Mouse (Mus musculus): ENCODE measurements around the gene Serpinb6a. TPM values are rescaled to one million over a fixed set of nuclear protein-coding genes. Genes with fewer than 3 reads are reported as not detected.

Gene Serpinb6a
- polyA plus RNA-seq, 1 experiment from 2014 or later, result 33.7 TPM

DNA sequence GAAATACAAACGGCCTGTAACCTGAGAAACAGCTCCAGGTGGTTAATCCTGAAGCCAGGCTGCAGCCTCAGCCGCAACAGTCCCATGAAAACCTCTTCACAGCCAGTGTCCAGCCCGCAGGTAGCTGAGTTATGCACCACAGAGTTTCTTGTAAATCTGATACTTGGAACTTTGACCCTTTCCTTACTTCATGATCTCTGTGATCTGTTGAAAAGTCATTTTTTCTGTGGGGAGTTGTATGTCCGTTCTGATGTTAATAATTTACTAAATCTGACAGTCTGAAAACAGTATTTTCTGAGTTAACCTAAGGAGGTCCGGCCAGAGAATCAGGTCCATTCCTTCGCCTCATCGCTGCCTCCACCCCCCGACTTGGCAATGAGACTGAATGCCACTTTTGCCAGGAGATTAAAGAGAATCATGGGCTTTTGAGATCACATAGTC, 36.3 kb upstream of the Serpinb6a start:
- H3K27ac ChIP-seq (ENCODE audit: low read length), result no peak overlapping the region
- no peaks in the 10 kb centered on the region for H3K9me3 ChIP-seq (replicated peaks; ENCODE audit: control insufficient read depth, low read length, poor library complexity, severe bottlenecking)
- 32% methylated on average over 8 of the region's 8 CpGs for WGBS
- peaks cover 15% of the 10 kb centered on the region for H3K4me1 ChIP-seq (ENCODE audit: control insufficient read depth, insufficient read depth, low read length)
- no peaks in the 10 kb centered on the region for H3K36me3 ChIP-seq (ENCODE audit: control insufficient read depth, insufficient read depth, low read length)
- no peak for ATAC-seq
- peak overlapping the region; percentile 22; the same call in 1 of the 2 replicates for H3K9ac ChIP-seq (ENCODE audit: low read depth, low read length)
- peak overlapping the region; percentile 82 for H3K4me2 ChIP-seq (ENCODE audit: low read length)
- H3K27me3 ChIP-seq (ENCODE audit: control insufficient read depth, insufficient read depth, low read depth, low read length), result no peaks in the 10 kb centered on the region
- H3K4me3 ChIP-seq (ENCODE audit: low read depth, low read length), result peak overlapping the region; percentile 11; the same call in 1 of the 2 replicates

GRCm38 (mm10) chr13:34038056-34038432, 35.5 kb upstream of the Serpinb6a start:
- Histone ChIP-seq H3K4me2 (ENCODE audit: low read length) (peak overlapping the region; percentile 82), H3K4me1 (ENCODE audit: control insufficient read depth, insufficient read depth, low read length) (peaks cover 15% of the 10 kb centered on the region), H3K27me3 (ENCODE audit: control insufficient read depth, insufficient read depth, low read depth, low read length) (no peaks in the 10 kb centered on the region), H3K9ac (ENCODE audit: low read depth, low read length) (peak overlapping the region; percentile 91), H3K4me3 (ENCODE audit: low read depth, low read length) (peak overlapping the region; percentile 76), H3K9me3 (replicated peaks; ENCODE audit: control insufficient read depth, low read length, poor library complexity, severe bottlenecking) (no peaks in the 10 kb centered on the region), H3K27ac (ENCODE audit: low read length) (peak overlapping the region; percentile 90), H3K36me3 (ENCODE audit: control insufficient read depth, insufficient read depth, low read length) (peaks cover 4% of the 10 kb centered on the region; the same call in 1 of the 2 replicates)
- WGBS, result 38% methylated on average over 5 of the region's 5 CpGs
- ATAC-seq, result peak; percentile 31

- no peaks in the 10 kb centered on the region for H3K27me3 ChIP-seq (ENCODE audit: control insufficient read depth, insufficient read depth, low read depth, low read length)
- peak within 1 kb of the TSS; percentile 91 for H3K9ac ChIP-seq (ENCODE audit: low read depth, low read length)
- peak within 1 kb of the TSS; percentile 76 for H3K4me3 ChIP-seq (ENCODE audit: low read depth, low read length)
- no peaks in the 10 kb centered on the region for H3K9me3 ChIP-seq (replicated peaks; ENCODE audit: control insufficient read depth, low read length, poor library complexity, severe bottlenecking)
- H3K4me2 ChIP-seq (ENCODE audit: low read length), result peak within 1 kb of the TSS; percentile 82
- H3K4me1 ChIP-seq (ENCODE audit: control insufficient read depth, insufficient read depth, low read length), result peaks cover 15% of the 10 kb centered on the region
- under 1% methylated on average over 37 of the region's 37 CpGs for WGBS
- H3K36me3 ChIP-seq (ENCODE audit: control insufficient read depth, insufficient read depth, low read length), result peaks cover 4% of the 10 kb centered on the region; the same call in 1 of the 2 replicates
- peak within 1 kb of the TSS; percentile 90 for H3K27ac ChIP-seq (ENCODE audit: low read length)
- ATAC-seq, result peak; percentile 97
Measured at GRCm38 (mm10) chr13:34037172-34038055, 34.8 kb upstream of the Serpinb6a start, which contains the start of gene Bphl. TSS of gene Bphl (plus strand) at chr13:34037597.

DNA sequence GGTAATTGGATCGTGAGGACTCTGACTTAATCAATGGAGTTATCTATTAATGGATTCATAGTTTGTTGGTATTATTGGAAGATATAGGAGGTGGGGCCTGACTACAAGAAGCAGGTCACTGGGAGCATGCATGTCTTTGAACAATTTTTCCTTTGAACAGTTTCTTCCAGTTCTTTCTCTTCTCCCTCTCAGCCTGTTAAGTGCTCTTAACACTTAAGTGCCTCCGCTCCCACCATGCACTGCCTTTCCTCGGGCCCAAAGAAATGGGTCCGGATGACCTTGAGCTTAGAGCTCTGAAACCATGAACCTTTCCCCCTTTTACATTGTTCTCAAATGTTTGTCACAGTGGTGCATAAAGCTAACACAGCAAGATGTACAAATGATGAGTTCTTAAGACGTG, 34.1 kb upstream of the Serpinb6a start:
- peaks cover 4% of the 10 kb centered on the region; the same call in 1 of the 2 replicates for H3K36me3 ChIP-seq (ENCODE audit: control insufficient read depth, insufficient read depth, low read length)
- H3K9ac ChIP-seq (ENCODE audit: low read depth, low read length), result no peak overlapping the region; the same call in 1 of the 2 replicates
- H3K27me3 ChIP-seq (ENCODE audit: control insufficient read depth, insufficient read depth, low read depth, low read length), result no peaks in the 10 kb centered on the region
- no peak overlapping the region for H3K4me3 ChIP-seq (ENCODE audit: low read depth, low read length)
- peaks cover 15% of the 10 kb centered on the region for H3K4me1 ChIP-seq (ENCODE audit: control insufficient read depth, insufficient read depth, low read length)
- peak overlapping the region; percentile 90 for H3K27ac ChIP-seq (ENCODE audit: low read length)
- 0 out of 2 replicates have a peak, but pooled peaks have one; percentile 0 for ATAC-seq
- 82% methylated on average over 5 of the region's 5 CpGs for WGBS
- H3K4me2 ChIP-seq (ENCODE audit: low read length), result no peak overlapping the region
- no peaks in the 10 kb centered on the region for H3K9me3 ChIP-seq (replicated peaks; ENCODE audit: control insufficient read depth, low read length, poor library complexity, severe bottlenecking)

DNA sequence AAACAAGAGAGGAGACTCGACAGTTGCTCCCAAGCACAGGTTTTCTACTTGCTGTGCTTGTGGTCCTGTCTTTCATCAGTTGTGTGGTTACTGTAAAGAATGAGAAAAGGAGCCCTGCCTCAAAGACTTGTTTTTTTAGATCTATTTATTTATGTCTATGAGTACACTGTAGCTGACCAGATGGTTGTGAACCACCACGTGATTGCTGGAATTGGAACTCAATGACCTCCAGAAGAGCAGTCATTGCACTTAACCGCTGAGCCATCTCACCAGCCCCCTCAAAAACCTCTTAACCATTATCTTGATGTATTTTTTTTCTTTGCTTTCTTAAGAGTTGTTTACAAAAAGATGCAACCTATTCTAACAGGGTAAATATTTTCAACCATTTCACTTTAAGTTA, 32.8 kb upstream of the Serpinb6a start:
- Histone ChIP-seq H3K4me2 (ENCODE audit: low read length) (no peak overlapping the region), H3K27ac (ENCODE audit: low read length) (no peak overlapping the region), H3K9ac (ENCODE audit: low read depth, low read length) (no peak overlapping the region), H3K9me3 (replicated peaks; ENCODE audit: control insufficient read depth, low read length, poor library complexity, severe bottlenecking) (no peaks in the 10 kb centered on the region), H3K4me3 (ENCODE audit: low read depth, low read length) (no peak overlapping the region), H3K27me3 (ENCODE audit: control insufficient read depth, insufficient read depth, low read depth, low read length) (no peaks in the 10 kb centered on the region), H3K4me1 (ENCODE audit: control insufficient read depth, insufficient read depth, low read length) (peaks cover 15% of the 10 kb centered on the region), H3K36me3 (ENCODE audit: control insufficient read depth, insufficient read depth, low read length) (peaks cover 4% of the 10 kb centered on the region; the same call in 1 of the 2 replicates)
- 93% methylated on average over 3 of the region's 3 CpGs for WGBS
- ATAC-seq, result no peak

DNA sequence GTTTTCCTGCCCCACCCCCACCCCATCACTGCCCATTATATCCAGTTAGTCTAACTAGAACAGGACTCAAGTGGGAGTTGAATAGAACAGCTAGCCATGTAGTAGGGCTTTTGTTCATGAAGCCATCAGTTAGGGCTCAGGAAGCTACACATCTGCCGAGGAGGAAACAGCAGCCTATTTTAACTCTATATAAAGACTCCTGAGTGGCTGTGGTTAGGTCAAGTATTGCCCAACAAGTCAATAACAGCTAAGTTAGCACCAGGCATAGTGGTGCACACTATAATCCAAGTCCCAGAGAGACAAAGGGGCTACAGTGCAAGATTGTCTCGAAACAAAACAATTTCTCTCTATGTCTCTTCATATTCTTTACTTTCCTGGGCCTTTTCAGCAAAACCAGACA, 29.4 kb upstream of the Serpinb6a start:
- no peak for ATAC-seq
- no peak overlapping the region for H3K4me3 ChIP-seq (ENCODE audit: low read depth, low read length)
- H3K36me3 ChIP-seq (ENCODE audit: control insufficient read depth, insufficient read depth, low read length), result peaks cover 6% of the 10 kb centered on the region; the same call in 1 of the 2 replicates
- H3K27ac ChIP-seq (ENCODE audit: low read length), result no peak overlapping the region
- no peak overlapping the region for H3K9ac ChIP-seq (ENCODE audit: low read depth, low read length)
- H3K4me1 ChIP-seq (ENCODE audit: control insufficient read depth, insufficient read depth, low read length), result peaks cover 2% of the 10 kb centered on the region; the same call in 1 of the 2 replicates
- no peak overlapping the region for H3K4me2 ChIP-seq (ENCODE audit: low read length)
- 60% methylated on average over 2 of the region's 2 CpGs for WGBS
- no peaks in the 10 kb centered on the region for H3K27me3 ChIP-seq (ENCODE audit: control insufficient read depth, insufficient read depth, low read depth, low read length)
- no peaks in the 10 kb centered on the region for H3K9me3 ChIP-seq (replicated peaks; ENCODE audit: control insufficient read depth, low read length, poor library complexity, severe bottlenecking)

GRCm38 (mm10) chr13:34021998-34022397, 19.4 kb upstream of the Serpinb6a start:
- H3K4me2 ChIP-seq (ENCODE audit: low read length), result no peak overlapping the region
- H3K9ac ChIP-seq (ENCODE audit: low read depth, low read length), result no peak overlapping the region
- H3K4me3 ChIP-seq (ENCODE audit: low read depth, low read length), result no peak overlapping the region
- no peaks in the 10 kb centered on the region for H3K27me3 ChIP-seq (ENCODE audit: control insufficient read depth, insufficient read depth, low read depth, low read length)
- H3K9me3 ChIP-seq (replicated peaks; ENCODE audit: control insufficient read depth, low read length, poor library complexity, severe bottlenecking), result no peaks in the 10 kb centered on the region
- H3K27ac ChIP-seq (ENCODE audit: low read length), result no peak overlapping the region
- peaks cover 18% of the 10 kb centered on the region for H3K36me3 ChIP-seq (ENCODE audit: control insufficient read depth, insufficient read depth, low read length)
- 92% methylated on average over 2 of the region's 2 CpGs for WGBS
- H3K4me1 ChIP-seq (ENCODE audit: control insufficient read depth, insufficient read depth, low read length), result no peaks in the 10 kb centered on the region
- ATAC-seq, result no peak

DNA sequence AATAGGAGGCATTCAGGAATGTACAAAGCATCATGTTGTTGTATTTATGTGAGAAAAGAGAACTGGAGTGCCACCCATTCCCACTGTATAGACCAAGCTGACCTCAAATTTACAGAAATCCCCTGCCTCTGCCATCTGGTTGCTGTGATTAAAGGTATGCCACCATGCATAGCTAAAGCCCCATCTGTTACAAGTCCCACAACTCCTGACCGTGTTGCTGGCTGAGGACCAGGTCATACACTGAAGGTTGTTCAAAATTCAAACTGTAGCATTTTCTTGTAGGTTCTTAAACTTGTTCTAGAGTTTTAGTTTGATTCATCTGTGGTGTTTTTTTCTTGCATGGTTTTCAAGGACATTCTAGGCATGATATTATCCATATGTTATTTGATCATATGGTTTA, 15.9 kb upstream of the Serpinb6a start:
- H3K9ac ChIP-seq (ENCODE audit: low read depth, low read length), result no peak overlapping the region
- H3K4me3 ChIP-seq (ENCODE audit: low read depth, low read length), result no peak overlapping the region
- no peak for ATAC-seq
- no peaks in the 10 kb centered on the region for H3K4me1 ChIP-seq (ENCODE audit: control insufficient read depth, insufficient read depth, low read length)
- peaks cover 33% of the 10 kb centered on the region for H3K36me3 ChIP-seq (ENCODE audit: control insufficient read depth, insufficient read depth, low read length)
- 91% methylated on average over 1 of the region's 1 CpGs for WGBS
- no peaks in the 10 kb centered on the region for H3K27me3 ChIP-seq (ENCODE audit: control insufficient read depth, insufficient read depth, low read depth, low read length)
- no peak overlapping the region for H3K4me2 ChIP-seq (ENCODE audit: low read length)
- no peak overlapping the region for H3K27ac ChIP-seq (ENCODE audit: low read length)
- no peaks in the 10 kb centered on the region for H3K9me3 ChIP-seq (replicated peaks; ENCODE audit: control insufficient read depth, low read length, poor library complexity, severe bottlenecking)

All from midbrain, embryonic 16.5 days (tissue).